Mouse (Mus musculus) heart, embryonic 10.5 days (tissue): ENCODE data around the gene Efcab9. TPM values are rescaled to one million over a fixed set of nuclear protein-coding genes. Genes with fewer than 3 reads are reported as not detected.
A peak's percentile ranks its signal among the peaks of the same experiment; 100 is the strongest.

Experiments
- DNase-seq: peaks from one replicate; pipeline ENCODE4 v3.0.0-alpha.2; 2017; ENCODE audit warnings: low spot score
- H3K27ac ChIP-seq: fragments of 300-500 bp; sonication (generic); 2 replicates; pipeline ENCODE4 v1.5.1; 2016; ENCODE audit warnings: mild to moderate bottlenecking
- H3K27me3 ChIP-seq: fragments of 300-500 bp; sonication (generic); 2 replicates; pipeline ENCODE4 v1.6.1; 2016; ENCODE audit warnings: mild to moderate bottlenecking; ENCODE audit not compliant: poor library complexity, insufficient read depth, severe bottlenecking
- H3K36me3 ChIP-seq: fragments of 300-500 bp; sonication (generic); 2 replicates; pipeline ENCODE4 v1.6.1; 2016; ENCODE audit warnings: mild to moderate bottlenecking, moderate library complexity
- H3K4me1 ChIP-seq: fragments of 300-500 bp; sonication (generic); 2 replicates; pipeline ENCODE4 v1.6.1; 2016; ENCODE audit warnings: mild to moderate bottlenecking
- H3K4me3 ChIP-seq: fragments of 300-500 bp; sonication (generic); 2 replicates; pipeline ENCODE4 v1.5.1; 2016; ENCODE audit warnings: mild to moderate bottlenecking, moderate library complexity
- H3K9me3 ChIP-seq: fragments of 300-500 bp; sonication (generic); 2 replicates; pipeline ENCODE4 v1.6.1; 2016; ENCODE audit warnings: mild to moderate bottlenecking, moderate library complexity
- WGBS: fragments of 180-500 bp; shearing (Covaris S2); methylation state at CpG from one replicate; pipeline ENCODE4 v1.1.7; 2016; 5-methylcytosine and 5-hydroxymethylcytosine counted together
- polyA plus RNA-seq: library from polyadenylated mRNA; unstranded; fragments of >200 nt; fragmentation: Nextera tagmentation; extraction: Ambion mirVana; gene quantifications from 2 replicates; pipeline ENCODE4 v1.2.1, GENCODE M21; 2016

Gene Efcab9
- polyA plus RNA-seq, 1 experiment from 2014 or later: not detected

GRCm38 (mm10) chr11:32552401-32553090, 20.7 kb upstream of the Efcab9 start:
- H3K27ac ChIP-seq: peak overlapping the region; percentile 77
- no peak overlapping the region for H3K4me3 ChIP-seq
- no peaks in the 10 kb centered on the region; the same call in 1 of the 2 replicates for H3K36me3 ChIP-seq
- H3K9me3 ChIP-seq: no peaks in the 10 kb centered on the region
- 59% methylated on average over 13 of the region's 13 CpGs for WGBS
- DNase-seq: no peak
- peaks cover 62% of the 10 kb centered on the region for H3K4me1 ChIP-seq
- H3K27me3 ChIP-seq: no peaks in the 10 kb centered on the region

- no peak for DNase-seq
- Histone ChIP-seq H3K27me3 (no peaks in the 10 kb centered on the region), H3K36me3 (no peaks in the 10 kb centered on the region; the same call in 1 of the 2 replicates), H3K27ac (0 out of 2 replicates have a peak overlapping the region, but pooled peaks have one; percentile 45), H3K4me3 (no peak overlapping the region), H3K9me3 (no peaks in the 10 kb centered on the region), H3K4me1 (peaks cover 67% of the 10 kb centered on the region)
- WGBS: 75% methylated on average over 12 of the region's 12 CpGs
Observed at GRCm38 (mm10) chr11:32551579-32552297, 19.9 kb upstream of the Efcab9 start.

GRCm38 (mm10) chr11:32551056-32551455, 19.2 kb upstream of the Efcab9 start:
- Histone ChIP-seq H3K27me3 (no peaks in the 10 kb centered on the region), H3K9me3 (no peaks in the 10 kb centered on the region), H3K4me1 (peaks cover 63% of the 10 kb centered on the region), H3K4me3 (no peak overlapping the region), H3K36me3 (no peaks in the 10 kb centered on the region; the same call in 1 of the 2 replicates), H3K27ac (0 out of 2 replicates have a peak overlapping the region, but pooled peaks have one; percentile 16)
- 86% methylated on average over 4 of the region's 4 CpGs for WGBS
- DNase-seq: no peak

- Histone ChIP-seq H3K9me3 (no peaks in the 10 kb centered on the region), H3K27ac (no peak overlapping the region), H3K4me3 (no peak overlapping the region), H3K36me3 (no peaks in the 10 kb centered on the region; the same call in 1 of the 2 replicates), H3K4me1 (peaks cover 58% of the 10 kb centered on the region), H3K27me3 (no peaks in the 10 kb centered on the region)
- DNase-seq: no peak
- WGBS: 77% methylated on average over 4 of the region's 4 CpGs
Observed at GRCm38 (mm10) chr11:32550102-32550501, 18.2 kb upstream of the Efcab9 start.

- peaks cover 57% of the 10 kb centered on the region for H3K4me1 ChIP-seq
- no peak for DNase-seq
- 80% methylated on average over 6 of the region's 6 CpGs for WGBS
- H3K27ac ChIP-seq: no peak overlapping the region
- H3K9me3 ChIP-seq: no peaks in the 10 kb centered on the region
- no peak overlapping the region for H3K4me3 ChIP-seq
- H3K36me3 ChIP-seq: no peaks in the 10 kb centered on the region; the same call in 1 of the 2 replicates
- H3K27me3 ChIP-seq: no peaks in the 10 kb centered on the region
Observed at GRCm38 (mm10) chr11:32549236-32549635, 17.4 kb upstream of the Efcab9 start.

GRCm38 (mm10) chr11:32548240-32548639, 16.4 kb upstream of the Efcab9 start:
- Histone ChIP-seq H3K27me3 (no peaks in the 10 kb centered on the region), H3K36me3 (no peaks in the 10 kb centered on the region; the same call in 1 of the 2 replicates), H3K9me3 (no peaks in the 10 kb centered on the region), H3K4me3 (no peak overlapping the region), H3K4me1 (peaks cover 51% of the 10 kb centered on the region), H3K27ac (0 out of 2 replicates have a peak overlapping the region, but pooled peaks have one; percentile 70)
- no peak for DNase-seq
- 66% methylated on average over 4 of the region's 4 CpGs for WGBS

- H3K4me3 ChIP-seq: no peak overlapping the region
- no peak for DNase-seq
- 60% methylated on average over 10 of the region's 10 CpGs for WGBS
- no peaks in the 10 kb centered on the region; the same call in 1 of the 2 replicates for H3K36me3 ChIP-seq
- peaks cover 51% of the 10 kb centered on the region for H3K4me1 ChIP-seq
- no peaks in the 10 kb centered on the region for H3K9me3 ChIP-seq
- H3K27me3 ChIP-seq: no peaks in the 10 kb centered on the region
- H3K27ac ChIP-seq: peak overlapping the region; percentile 70
Observed at GRCm38 (mm10) chr11:32547391-32547947, 15.6 kb upstream of the Efcab9 start.

GRCm38 (mm10) chr11:32546483-32546882, 14.6 kb upstream of the Efcab9 start:
- Histone ChIP-seq H3K9me3 (no peaks in the 10 kb centered on the region), H3K36me3 (no peaks in the 10 kb centered on the region; the same call in 1 of the 2 replicates), H3K27me3 (no peaks in the 10 kb centered on the region), H3K4me1 (peaks cover 49% of the 10 kb centered on the region), H3K4me3 (no peak overlapping the region), H3K27ac (no peak overlapping the region)
- no peak for DNase-seq
- WGBS: 75% methylated on average over 5 of the region's 5 CpGs

GRCm38 (mm10) chr11:32545605-32546004, 13.7 kb upstream of the Efcab9 start:
- H3K27ac ChIP-seq: no peak overlapping the region
- H3K4me1 ChIP-seq: peaks cover 52% of the 10 kb centered on the region

GRCm38 (mm10) chr11:32544497-32544896, 12.6 kb upstream of the Efcab9 start:
- Histone ChIP-seq H3K27ac (peak overlapping the region; percentile 42; the same call in 1 of the 2 replicates), H3K27me3 (no peaks in the 10 kb centered on the region), H3K4me3 (no peak overlapping the region), H3K36me3 (no peaks in the 10 kb centered on the region; the same call in 1 of the 2 replicates), H3K9me3 (no peaks in the 10 kb centered on the region), H3K4me1 (peaks cover 56% of the 10 kb centered on the region)
- WGBS: 85% methylated on average over 5 of the region's 5 CpGs
- no peak for DNase-seq

More at GRCm38 (mm10) chr11:32545605-32546004, 13.7 kb upstream of the Efcab9 start:
- DNase-seq: no peak
- H3K36me3 ChIP-seq: no peaks in the 10 kb centered on the region; the same call in 1 of the 2 replicates
- 84% methylated on average over 12 of the region's 12 CpGs for WGBS
- no peak overlapping the region for H3K4me3 ChIP-seq
- no peaks in the 10 kb centered on the region for H3K9me3 ChIP-seq
- H3K27me3 ChIP-seq: no peaks in the 10 kb centered on the region

GRCm38 (mm10) chr11:32544041-32544440, 12.2 kb upstream of the Efcab9 start:
- 81% methylated on average over 6 of the region's 6 CpGs for WGBS
- H3K36me3 ChIP-seq: no peaks in the 10 kb centered on the region; the same call in 1 of the 2 replicates
- H3K4me1 ChIP-seq: peaks cover 53% of the 10 kb centered on the region
- H3K4me3 ChIP-seq: no peak overlapping the region
- DNase-seq: no peak
- H3K9me3 ChIP-seq: no peaks in the 10 kb centered on the region
- H3K27me3 ChIP-seq: no peaks in the 10 kb centered on the region
- 0 out of 2 replicates have a peak overlapping the region, but pooled peaks have one; percentile 42 for H3K27ac ChIP-seq

GRCm38 (mm10) chr11:32542687-32543411, 11.0 kb upstream of the Efcab9 start:
- Histone ChIP-seq H3K4me3 (no peak overlapping the region), H3K27ac (peak overlapping the region; percentile 31), H3K27me3 (no peaks in the 10 kb centered on the region), H3K4me1 (peaks cover 55% of the 10 kb centered on the region), H3K9me3 (no peaks in the 10 kb centered on the region), H3K36me3 (no peaks in the 10 kb centered on the region; the same call in 1 of the 2 replicates)
- 42% methylated on average over 3 of the region's 3 CpGs for WGBS
- peak; percentile 92 for DNase-seq
